Mouse (Mus musculus): ENCODE results near the gene Nr1i2.

- TF ChIP-seq POLR2AphosphoS5 (IDR thresholded peaks at IDR 0.05; ENCODE audit: insufficient replicate concordance, low read depth, low read length), result no peak
- TF ChIP-seq CTCF (IDR thresholded peaks at IDR 0.05; ENCODE audit: low read depth, low read length), result no peak
- no peak for TF ChIP-seq GATA1 (IDR thresholded peaks at IDR 0.05; ENCODE audit: borderline replicate concordance, low read length)
Measured at GRCm38 (mm10) chr16:38245379-38245778, 49.2 kb downstream of the Nr1i2 start.
